Mouse (Mus musculus): ENCODE measurements at regions not wholly inside any gene's neighbourhood (a gene's known extent, or its start where the extent isn't known, plus 50 kb on each side); places are given as distances from the start of the nearest gene placed in this dataset.

- Histone ChIP-seq H3K36me3 (ENCODE audit: control insufficient read depth, insufficient read depth, low read length, poor library complexity, severe bottlenecking) (no peaks in the 10 kb centered on the region), H3K27me3 (ENCODE audit: control insufficient read depth, insufficient read depth, low read length, poor library complexity, severe bottlenecking) (no peaks in the 10 kb centered on the region)
- DNase-seq (ENCODE audit: low read depth, low spot score): no peak
Observed at GRCm38 (mm10) chr16:5493352-5493751, 237.6 kb upstream of the Eef2kmt start.

GRCm38 (mm10) chr16:5487259-5487658, 231.5 kb upstream of the Eef2kmt start:
- no peaks in the 10 kb centered on the region for H3K36me3 ChIP-seq (ENCODE audit: control insufficient read depth, insufficient read depth, low read length, poor library complexity, severe bottlenecking)
- no peaks in the 10 kb centered on the region for H3K27me3 ChIP-seq (ENCODE audit: control insufficient read depth, insufficient read depth, low read length, poor library complexity, severe bottlenecking)
- DNase-seq (ENCODE audit: low read depth, low spot score): no peak

DNA sequence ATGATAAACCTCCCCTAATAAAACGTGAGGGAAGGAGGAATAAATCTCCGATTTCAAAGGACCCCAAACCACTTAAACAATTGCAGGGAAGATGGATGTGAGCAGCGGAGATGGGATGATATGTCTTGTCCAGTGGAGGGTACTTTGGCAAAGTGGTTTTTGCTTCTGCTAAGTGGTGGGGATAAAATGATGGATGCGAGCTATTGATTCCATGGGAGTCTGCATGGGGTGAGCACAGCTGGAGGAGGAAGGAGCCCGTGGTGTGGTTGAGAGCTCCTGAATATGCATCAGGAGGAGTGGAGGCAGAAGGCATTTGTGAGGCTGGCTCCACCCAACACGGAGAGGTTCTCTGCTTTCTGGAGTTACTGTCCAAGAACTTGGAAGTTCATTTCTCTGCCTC, 227.6 kb upstream of the Eef2kmt start:
- no peak for DNase-seq (ENCODE audit: low read depth, low spot score)
- H3K36me3 ChIP-seq (ENCODE audit: control insufficient read depth, insufficient read depth, low read length, poor library complexity, severe bottlenecking): no peaks in the 10 kb centered on the region
- no peaks in the 10 kb centered on the region for H3K27me3 ChIP-seq (ENCODE audit: control insufficient read depth, insufficient read depth, low read length, poor library complexity, severe bottlenecking)

DNA sequence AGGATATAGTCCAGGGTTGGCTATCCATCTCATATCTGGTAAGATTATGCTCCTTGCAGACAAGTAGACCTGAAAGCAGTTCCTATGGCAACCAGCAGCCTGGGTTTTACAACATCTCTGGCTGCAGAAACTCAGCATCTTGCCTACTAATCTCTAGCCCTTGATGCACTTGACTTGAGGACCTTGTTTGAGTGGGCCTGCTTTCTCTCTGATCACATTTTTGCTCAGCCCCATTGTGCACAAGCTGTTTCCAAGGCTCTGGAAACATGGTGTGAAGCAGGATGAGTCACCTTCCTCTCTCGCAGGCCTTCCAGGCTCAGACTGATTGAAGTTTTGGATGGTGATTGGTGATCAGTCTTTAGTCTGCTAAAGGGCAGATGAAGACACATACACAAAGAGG, 224.4 kb upstream of the Eef2kmt start:
- no peaks in the 10 kb centered on the region for H3K27me3 ChIP-seq (ENCODE audit: control insufficient read depth, insufficient read depth, low read length, poor library complexity, severe bottlenecking)
- no peak for DNase-seq (ENCODE audit: low read depth, low spot score)
- no peaks in the 10 kb centered on the region for H3K36me3 ChIP-seq (ENCODE audit: control insufficient read depth, insufficient read depth, low read length, poor library complexity, severe bottlenecking)

DNA sequence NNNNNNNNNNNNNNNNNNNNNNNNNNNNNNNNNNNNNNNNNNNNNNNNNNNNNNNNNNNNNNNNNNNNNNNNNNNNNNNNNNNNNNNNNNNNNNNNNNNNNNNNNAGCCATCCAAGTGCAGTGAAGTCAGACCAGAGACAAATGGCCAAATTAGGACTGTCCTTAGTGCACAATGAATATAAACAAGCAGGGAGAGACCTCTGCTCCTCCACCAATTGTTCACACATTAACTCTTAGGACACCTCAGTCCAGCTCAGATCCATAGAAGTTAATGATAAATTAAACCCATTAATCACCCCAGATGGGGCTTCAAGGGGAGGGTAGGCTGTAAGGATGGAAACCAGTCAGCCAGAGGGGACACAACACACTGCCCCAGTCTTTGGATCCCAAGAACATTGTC, 223.2 kb upstream of the Eef2kmt start:
- Histone ChIP-seq H3K27me3 (ENCODE audit: control insufficient read depth, insufficient read depth, low read length, poor library complexity, severe bottlenecking) (no peaks in the 10 kb centered on the region), H3K36me3 (ENCODE audit: control insufficient read depth, insufficient read depth, low read length, poor library complexity, severe bottlenecking) (no peaks in the 10 kb centered on the region)
- no peak for DNase-seq (ENCODE audit: low read depth, low spot score)

GRCm38 (mm10) chr16:5471321-5471720, 215.5 kb upstream of the Eef2kmt start:
- Histone ChIP-seq H3K36me3 (ENCODE audit: control insufficient read depth, insufficient read depth, low read length, poor library complexity, severe bottlenecking) (no peaks in the 10 kb centered on the region), H3K27me3 (ENCODE audit: control insufficient read depth, insufficient read depth, low read length, poor library complexity, severe bottlenecking) (no peaks in the 10 kb centered on the region)
- peak; percentile 45 for DNase-seq (ENCODE audit: low read depth, low spot score)

DNA sequence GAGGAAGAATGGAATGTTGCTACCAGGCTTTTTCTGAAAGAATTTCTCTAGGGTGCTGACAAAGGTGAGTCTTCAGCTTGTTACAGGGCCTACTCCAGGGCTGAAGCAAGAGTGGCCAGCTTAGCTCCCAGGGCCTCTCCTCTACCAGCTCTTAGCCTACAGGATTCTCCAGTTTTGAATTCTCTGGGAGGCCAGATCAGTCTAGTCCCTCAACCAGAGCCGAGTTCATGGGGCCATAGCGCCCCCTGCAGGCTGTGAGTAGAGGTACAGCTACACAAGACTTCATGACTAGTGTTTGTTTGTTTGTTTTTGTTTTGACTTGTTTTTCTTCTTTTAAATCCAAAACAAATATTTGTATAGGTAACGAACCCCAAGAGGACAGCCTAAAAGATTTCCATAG, 211.8 kb upstream of the Eef2kmt start:
- peak; percentile 12 for DNase-seq (ENCODE audit: low read depth, low spot score)
- Histone ChIP-seq H3K27me3 (ENCODE audit: control insufficient read depth, insufficient read depth, low read length, poor library complexity, severe bottlenecking) (no peaks in the 10 kb centered on the region), H3K36me3 (ENCODE audit: control insufficient read depth, insufficient read depth, low read length, poor library complexity, severe bottlenecking) (no peaks in the 10 kb centered on the region)

GRCm38 (mm10) chr16:5466760-5467159, 211.0 kb upstream of the Eef2kmt start:
- H3K27me3 ChIP-seq (ENCODE audit: control insufficient read depth, insufficient read depth, low read length, poor library complexity, severe bottlenecking): no peaks in the 10 kb centered on the region
- DNase-seq (ENCODE audit: low read depth, low spot score): no peak
- no peaks in the 10 kb centered on the region for H3K36me3 ChIP-seq (ENCODE audit: control insufficient read depth, insufficient read depth, low read length, poor library complexity, severe bottlenecking)

DNA sequence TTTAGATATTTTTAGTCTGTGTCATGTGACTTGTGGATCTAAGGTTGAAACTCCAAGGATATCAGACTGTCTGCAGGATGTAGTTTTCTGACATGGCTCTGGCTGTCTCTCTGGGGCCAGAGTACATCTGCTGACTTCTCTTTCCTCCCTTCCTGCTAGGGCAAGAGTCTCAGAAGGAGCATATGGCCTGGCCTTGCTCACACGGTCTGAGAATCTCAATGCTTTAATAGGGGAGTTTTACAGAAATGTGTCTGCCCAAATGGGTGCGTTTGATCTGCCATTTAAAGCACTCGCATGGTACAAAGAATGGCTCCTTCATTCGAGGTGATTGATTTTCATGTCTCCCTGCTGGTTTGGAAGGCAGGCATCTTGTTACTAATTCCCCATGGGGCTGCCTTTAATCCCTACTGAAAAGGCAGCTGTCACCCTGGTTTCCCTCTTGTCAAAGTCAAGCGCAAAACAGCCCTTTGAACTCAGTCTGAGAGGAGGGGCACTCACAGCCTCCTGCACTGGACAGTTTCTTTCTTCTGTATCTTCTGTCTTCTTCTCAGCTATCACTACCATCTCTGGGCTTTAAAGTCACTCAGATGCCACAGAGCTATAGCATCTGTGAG, 199.7 kb upstream of the Eef2kmt start:
- no peak for DNase-seq (ENCODE audit: low read depth, low spot score)
- H3K27me3 ChIP-seq (ENCODE audit: control insufficient read depth, insufficient read depth, low read length, poor library complexity, severe bottlenecking): no peaks in the 10 kb centered on the region
- H3K36me3 ChIP-seq (ENCODE audit: control insufficient read depth, insufficient read depth, low read length, poor library complexity, severe bottlenecking): no peaks in the 10 kb centered on the region

DNA sequence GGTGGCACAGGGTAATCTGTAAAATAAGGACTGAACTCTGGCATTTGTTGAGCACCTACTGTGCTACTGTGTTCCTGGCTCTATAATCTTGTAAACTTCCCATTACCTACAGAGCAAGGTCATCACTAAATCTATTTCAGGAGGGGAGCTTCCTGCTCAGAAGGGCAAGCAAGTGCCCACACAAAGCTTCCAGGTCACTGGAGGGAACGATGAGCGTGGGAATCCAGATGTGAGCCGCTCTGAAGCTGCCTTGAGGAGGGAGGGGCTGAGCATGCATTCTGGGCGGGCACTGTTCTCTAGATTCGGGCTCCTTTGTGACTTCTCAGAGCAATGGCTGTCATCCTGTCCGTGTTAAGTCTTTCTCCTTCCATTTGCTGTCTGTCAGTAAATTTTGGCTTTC, 198.5 kb upstream of the Eef2kmt start:
- no peak for DNase-seq (ENCODE audit: low read depth, low spot score)

DNA sequence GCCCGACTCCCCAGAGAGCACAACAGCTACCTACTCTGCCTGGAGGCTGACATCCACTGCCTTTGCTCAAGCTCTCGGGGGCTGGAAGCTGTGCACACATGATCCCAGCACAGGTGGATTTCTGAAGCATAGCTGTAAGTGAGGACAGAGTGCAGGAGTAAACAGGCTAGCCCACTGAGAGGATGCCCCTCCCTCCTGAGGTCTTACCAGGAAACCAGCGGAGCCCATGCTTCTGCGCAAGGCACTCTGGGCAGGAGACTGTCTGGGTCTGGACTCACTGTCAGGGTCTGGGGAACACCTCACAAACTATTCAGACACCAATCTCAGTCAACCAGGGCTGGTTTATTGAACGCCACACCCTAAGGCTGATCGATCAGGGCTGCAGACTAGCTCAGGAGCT, 197.2 kb upstream of the Eef2kmt start:
- Histone ChIP-seq H3K27me3 (ENCODE audit: control insufficient read depth, insufficient read depth, low read length, poor library complexity, severe bottlenecking) (no peaks in the 10 kb centered on the region), H3K36me3 (ENCODE audit: control insufficient read depth, insufficient read depth, low read length, poor library complexity, severe bottlenecking) (no peaks in the 10 kb centered on the region)
- no peak for DNase-seq (ENCODE audit: low read depth, low spot score)

More for the DNA sequence above, 198.5 kb upstream of the Eef2kmt start:
- H3K27me3 ChIP-seq (ENCODE audit: control insufficient read depth, insufficient read depth, low read length, poor library complexity, severe bottlenecking): no peaks in the 10 kb centered on the region
- no peaks in the 10 kb centered on the region for H3K36me3 ChIP-seq (ENCODE audit: control insufficient read depth, insufficient read depth, low read length, poor library complexity, severe bottlenecking)

GRCm38 (mm10) chr16:5445776-5446175, 190.0 kb upstream of the Eef2kmt start:
- H3K27me3 ChIP-seq (ENCODE audit: control insufficient read depth, insufficient read depth, low read length, poor library complexity, severe bottlenecking): no peaks in the 10 kb centered on the region
- no peak for DNase-seq (ENCODE audit: low read depth, low spot score)
- no peaks in the 10 kb centered on the region for H3K36me3 ChIP-seq (ENCODE audit: control insufficient read depth, insufficient read depth, low read length, poor library complexity, severe bottlenecking)

DNA sequence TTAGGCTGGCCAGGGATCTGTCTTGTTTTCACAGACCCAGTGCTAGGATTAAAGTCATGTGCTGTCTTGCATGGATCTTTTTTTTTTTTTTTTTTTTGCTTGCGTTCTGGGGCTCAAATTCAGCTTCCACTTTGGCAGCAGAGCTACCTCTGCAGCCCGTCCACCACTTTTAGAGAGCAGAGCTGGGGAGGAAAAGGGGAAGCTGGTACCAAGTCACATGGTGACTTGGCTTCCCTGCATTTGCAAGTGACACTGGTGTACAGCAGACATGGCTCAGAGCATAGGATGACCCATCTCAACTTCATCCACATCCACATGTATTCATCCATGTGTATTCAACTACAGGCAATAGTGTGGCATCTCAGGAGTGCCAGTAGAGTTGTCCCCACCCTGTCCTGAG, 189.0 kb upstream of the Eef2kmt start:
- DNase-seq (ENCODE audit: low read depth, low spot score): no peak
- H3K27me3 ChIP-seq (ENCODE audit: control insufficient read depth, insufficient read depth, low read length, poor library complexity, severe bottlenecking): no peaks in the 10 kb centered on the region
- H3K36me3 ChIP-seq (ENCODE audit: control insufficient read depth, insufficient read depth, low read length, poor library complexity, severe bottlenecking): no peaks in the 10 kb centered on the region

DNA sequence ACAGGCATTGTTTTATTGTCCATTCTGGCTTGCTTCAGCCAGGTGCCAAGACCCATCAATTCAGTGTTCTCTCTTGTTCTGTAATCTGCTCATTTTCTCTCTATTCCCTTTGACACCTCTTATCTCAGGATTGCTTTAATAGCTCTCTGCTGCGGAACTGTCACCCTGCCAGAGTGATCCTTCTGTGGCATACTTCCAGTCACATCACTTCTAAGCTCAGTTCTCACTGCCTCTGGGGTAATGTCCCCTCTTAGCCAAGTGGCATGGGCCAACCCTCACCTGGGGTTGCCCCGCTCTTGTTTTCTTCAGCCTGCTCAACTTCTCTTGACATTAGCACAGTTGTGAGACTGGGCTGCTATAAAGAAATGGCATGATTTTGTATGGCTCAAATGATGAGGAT, 183.9 kb upstream of the Eef2kmt start:
- Histone ChIP-seq H3K36me3 (ENCODE audit: control insufficient read depth, insufficient read depth, low read length, poor library complexity, severe bottlenecking) (no peaks in the 10 kb centered on the region), H3K27me3 (ENCODE audit: control insufficient read depth, insufficient read depth, low read length, poor library complexity, severe bottlenecking) (no peaks in the 10 kb centered on the region)
- no peak for DNase-seq (ENCODE audit: low read depth, low spot score)

DNA sequence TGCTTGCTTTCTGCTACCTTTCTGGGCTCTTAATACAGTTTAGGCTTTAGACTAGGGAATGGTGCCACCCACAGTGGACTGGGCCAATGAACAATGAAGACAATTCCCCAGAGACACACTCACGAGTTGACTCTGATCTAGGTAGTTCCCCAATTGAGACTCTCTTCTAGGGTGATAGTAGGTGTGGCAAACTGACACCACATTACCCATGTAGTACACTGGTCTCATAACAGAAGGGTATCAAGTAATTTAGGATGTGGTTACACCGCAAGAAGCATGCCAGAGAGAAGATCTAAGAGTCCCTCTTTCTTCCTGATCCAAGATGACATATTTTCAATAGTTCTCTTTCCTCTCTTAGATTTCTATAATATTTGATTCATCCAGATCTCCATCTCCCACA, 182.6 kb upstream of the Eef2kmt start:
- DNase-seq (ENCODE audit: low read depth, low spot score): no peak
- no peaks in the 10 kb centered on the region for H3K27me3 ChIP-seq (ENCODE audit: control insufficient read depth, insufficient read depth, low read length, poor library complexity, severe bottlenecking)
- no peaks in the 10 kb centered on the region for H3K36me3 ChIP-seq (ENCODE audit: control insufficient read depth, insufficient read depth, low read length, poor library complexity, severe bottlenecking)

DNA sequence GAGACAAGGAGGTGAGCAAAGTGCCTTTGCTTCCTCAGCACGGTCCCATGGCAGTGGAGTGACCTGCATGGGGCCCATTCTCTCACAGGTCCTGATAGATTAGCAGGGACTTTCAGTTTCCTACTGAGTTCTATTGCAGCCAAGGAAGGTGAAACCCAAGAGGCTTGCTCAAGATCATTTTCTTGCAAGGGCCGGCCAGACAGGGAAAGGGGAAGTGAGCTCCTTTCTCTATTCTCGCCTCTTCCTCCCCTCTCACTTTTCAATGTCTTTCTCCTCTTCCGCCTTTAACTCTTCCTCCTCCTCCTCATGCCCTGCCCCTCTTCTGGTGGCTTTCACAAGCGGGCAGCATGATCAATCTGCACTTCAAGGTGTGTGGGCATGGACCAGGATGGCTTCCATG, 175.9 kb upstream of the Eef2kmt start:
- DNase-seq (ENCODE audit: low read depth, low spot score): peak; percentile 2
- Histone ChIP-seq H3K36me3 (ENCODE audit: control insufficient read depth, insufficient read depth, low read length, poor library complexity, severe bottlenecking) (no peaks in the 10 kb centered on the region), H3K27me3 (ENCODE audit: control insufficient read depth, insufficient read depth, low read length, poor library complexity, severe bottlenecking) (no peaks in the 10 kb centered on the region)

All from splenic B cell, adult 2 months (primary cell).